Mouse (Mus musculus) E14TG2a.4 (cell line): ENCODE measurements around the gene Smarcb1.

Experiments used
- CTCF ChIP-seq: conservative IDR thresholded peaks from 2 replicates; pipeline ENCODE4 v1.5.1; 2014; ENCODE audit warnings: low read length
- NANOG ChIP-seq: IDR thresholded peaks from 2 replicates; pipeline ENCODE4 v1.6.1; 2014; ENCODE audit warnings: borderline replicate concordance, low read length, mixed read lengths
- POU5F1 ChIP-seq: IDR thresholded peaks from 2 replicates; pipeline ENCODE4 v1.6.1; 2014; ENCODE audit warnings: low read length, borderline replicate concordance

DNA sequence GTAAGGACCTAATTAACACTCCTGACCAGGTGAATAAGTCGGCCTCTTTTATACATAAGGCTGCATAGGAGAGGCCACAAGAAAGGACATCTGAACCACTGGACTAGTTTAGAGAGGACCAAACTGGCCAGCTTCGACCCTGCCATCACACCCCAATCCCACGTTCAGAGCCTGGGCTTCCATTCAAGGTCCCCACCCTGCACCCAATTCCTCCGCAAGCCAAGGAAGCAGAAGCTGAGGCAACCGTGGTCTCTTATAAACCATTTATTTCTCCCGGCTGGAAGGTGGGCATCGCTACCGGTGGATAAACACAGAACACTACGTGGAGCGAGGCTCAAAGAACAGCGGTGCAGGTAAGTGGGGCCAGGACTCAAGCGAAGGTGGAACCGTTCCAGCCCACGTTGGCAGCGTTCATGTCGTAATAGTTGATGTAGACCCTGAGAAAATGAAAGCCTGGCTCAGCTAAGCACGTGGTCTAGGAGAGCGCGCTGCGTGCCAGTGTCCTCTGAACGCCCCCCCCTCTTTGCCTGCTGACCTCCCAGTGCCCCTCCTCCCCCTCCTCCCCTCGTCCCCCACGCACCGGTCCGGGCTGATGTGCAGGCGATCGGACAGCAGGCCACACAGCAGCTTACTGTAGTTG lies 62.2 kb downstream of the Smarcb1 start:
- no peak for TF ChIP-seq CTCF
- TF ChIP-seq POU5F1: no peak
- TF ChIP-seq NANOG: no peak
